Comparison of ENCODE assay signal across 18 mouse cellular contexts in the genomic region with DNA sequence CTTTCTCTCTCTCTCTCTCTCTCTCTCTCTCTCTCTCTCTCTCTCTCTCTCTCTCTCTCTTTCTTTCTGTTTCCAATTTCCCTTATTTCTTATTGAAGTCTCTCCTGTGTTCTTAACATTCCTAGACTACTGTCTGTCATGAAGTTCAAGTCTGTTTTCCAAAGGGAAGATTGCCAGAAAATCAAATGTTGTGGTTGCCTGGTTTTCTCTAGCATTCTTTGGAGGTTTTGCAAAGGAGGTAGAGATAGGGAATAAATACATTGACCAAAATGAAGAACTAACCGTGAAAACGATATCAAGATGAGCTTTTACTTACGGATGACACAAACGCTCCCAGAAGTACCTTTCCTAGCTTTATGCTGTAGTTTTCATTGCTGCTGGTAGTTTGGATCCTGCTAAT.
"Had no signal": no experiment of that assay in that cellular context is flagged by ENCODE, and none has a peak within 500 bp of the region (broad histone marks: within the 10 kb centered on the region; RNA-seq: fewer than 3 reads in every experiment).

No protein-coding gene starts in this region.

- H3K27ac ChIP-seq: lung, embryonic 15.5 days; midbrain, embryonic 13.5 days; midbrain, embryonic 15.5 days; neural tube, embryonic 13.5 days; neural tube, embryonic 15.5 days had no signal

- DNase-seq: liver, postnatal 0 days; lung, adult 2 months; lung, postnatal 4 days; retina, postnatal 1 day; right cerebral cortex, adult 18-20 months; right cerebral cortex, postnatal 25 days; right cerebral cortex, postnatal 4 days; spleen, adult 18-20 months; thymus, adult 18-20 months; thymus, postnatal 14 days; thymus, postnatal 36 days had no signal

- H3K27me3 ChIP-seq: lung, embryonic 15.5 days; megakaryocyte, embryonic 14.5 days; midbrain, embryonic 13.5 days; midbrain, embryonic 15.5 days; neural tube, embryonic 13.5 days; neural tube, embryonic 15.5 days had no signal

- H3K4me1 ChIP-seq: lung, embryonic 15.5 days; megakaryocyte, embryonic 14.5 days; midbrain, embryonic 13.5 days; midbrain, embryonic 15.5 days; neural tube, embryonic 13.5 days; neural tube, embryonic 15.5 days had no signal

- H3K9me3 ChIP-seq: lung, embryonic 15.5 days; midbrain, embryonic 13.5 days; midbrain, embryonic 15.5 days; neural tube, embryonic 13.5 days; neural tube, embryonic 15.5 days had no signal

- H3K36me3 ChIP-seq: lung, embryonic 15.5 days; midbrain, embryonic 13.5 days; midbrain, embryonic 15.5 days; neural tube, embryonic 13.5 days; neural tube, embryonic 15.5 days had no signal

- H3K4me3 ChIP-seq: lung, embryonic 15.5 days; megakaryocyte, embryonic 14.5 days; midbrain, embryonic 13.5 days; midbrain, embryonic 15.5 days; neural tube, embryonic 13.5 days; neural tube, embryonic 15.5 days had no signal

- H3K4me2 ChIP-seq: lung, embryonic 15.5 days; midbrain, embryonic 11.5 days; midbrain, embryonic 13.5 days; midbrain, embryonic 15.5 days; neural tube, embryonic 13.5 days; neural tube, embryonic 15.5 days had no signal
